Mouse (Mus musculus) kidney, adult 2 months (tissue): ENCODE measurements around the gene Klk8. TPM values are rescaled to one million over a fixed set of nuclear protein-coding genes. Genes with fewer than 3 reads are reported as not detected.

Experiments
- DNase-seq: peaks from one replicate; pipeline ENCODE4 v3.0.0; 2021
- H3K27ac ChIP-seq: fragments of 200-500 bp; 2 replicates; pipeline ENCODE4 v1.5.1; 2012; ENCODE audit warnings: low read depth, low read length, control low read depth, inconsistent platforms; ENCODE audit not compliant: insufficient read depth
- H3K27me3 ChIP-seq: fragments of 200-500 bp; replicated peaks from 2 replicates; pipeline ENCODE4 v1.6.1; 2012; ENCODE audit warnings: mild to moderate bottlenecking, moderate library complexity, low read length, inconsistent platforms; ENCODE audit not compliant: control insufficient read depth, insufficient read depth
- H3K36me3 ChIP-seq: fragments of 200-500 bp; 2 replicates; pipeline ENCODE4 v1.6.1; 2012; ENCODE audit warnings: mild to moderate bottlenecking, moderate library complexity, low read length, inconsistent platforms; ENCODE audit not compliant: control insufficient read depth, insufficient read depth
- H3K4me1 ChIP-seq: fragments of 200-500 bp; 2 replicates; pipeline ENCODE4 v1.6.1; 2011; ENCODE audit warnings: low read length; ENCODE audit not compliant: control insufficient read depth, insufficient read depth
- H3K4me3 ChIP-seq: fragments of 200-500 bp; 2 replicates; pipeline ENCODE4 v1.5.1; 2011; ENCODE audit warnings: mild to moderate bottlenecking, low read depth, low read length, control low read depth; ENCODE audit not compliant: insufficient read depth
- CTCF ChIP-seq: fragments of 200-500 bp; conservative IDR thresholded peaks from 2 replicates; pipeline ENCODE4 v1.5.1; 2011; ENCODE audit warnings: low read depth, mild to moderate bottlenecking, control low read depth, low read length, moderate library complexity, mixed read lengths; ENCODE audit not compliant: insufficient read depth, insufficient read length
- POLR2A ChIP-seq: fragments of 200-500 bp; IDR thresholded peaks from one replicate; pipeline ENCODE4 v1.6.1; 2011; ENCODE audit warnings: low read depth, low read length, control low read depth
- WGBS: fragments of 180-500 bp; shearing (Covaris S2); methylation state at CpG from one replicate; pipeline ENCODE4 v1.1.7; 2018; 5-methylcytosine and 5-hydroxymethylcytosine counted together
- polyA plus RNA-seq: library from polyadenylated mRNA; depleted of rRNA; stranded (reverse); fragments of >200 nt; gene quantifications from 2 replicates; pipeline ENCODE4 v1.2.3, GENCODE M21; 2012

The Klk8 gene
- polyA plus RNA-seq, 1 experiment, result 5.9 TPM

- no peak overlapping the region for H3K4me3 ChIP-seq
- no peak overlapping the region for H3K27ac ChIP-seq
- no peak for DNase-seq
- 98% methylated on average over 6 of the region's 6 CpGs for WGBS
- H3K36me3 ChIP-seq, result no peaks in the 10 kb centered on the region
- H3K27me3 ChIP-seq, result no peaks in the 10 kb centered on the region
- H3K4me1 ChIP-seq, result no peaks in the 10 kb centered on the region
- TF ChIP-seq POLR2A (no peak), CTCF (no peak)
Measured at GRCm38 (mm10) chr7:43771916-43772315, 25.5 kb upstream of the Klk8 start.

GRCm38 (mm10) chr7:43772901-43773300 lies 24.5 kb upstream of the Klk8 start:
- 80% methylated on average over 3 of the region's 3 CpGs for WGBS
- Histone ChIP-seq H3K4me1 (no peaks in the 10 kb centered on the region), H3K27ac (no peak overlapping the region), H3K27me3 (no peaks in the 10 kb centered on the region), H3K4me3 (no peak overlapping the region), H3K36me3 (no peaks in the 10 kb centered on the region)
- TF ChIP-seq CTCF (no peak), POLR2A (no peak)
- DNase-seq, result no peak

- no peak for DNase-seq
Measured at GRCm38 (mm10) chr7:43774364-43774763, 23.0 kb upstream of the Klk8 start, which contains the start of gene Klk11. TSS of gene Klk11 (plus strand) at chr7:43774604.

GRCm38 (mm10) chr7:43774802-43775201 lies 22.6 kb upstream of the Klk8 start:
- Histone ChIP-seq H3K27me3 (no peaks in the 10 kb centered on the region), H3K36me3 (no peaks in the 10 kb centered on the region), H3K4me3 (no peak overlapping the region), H3K27ac (no peak overlapping the region), H3K4me1 (no peaks in the 10 kb centered on the region)
- no peak for DNase-seq
- WGBS, result 77% methylated on average over 6 of the region's 6 CpGs
- no peak for TF ChIP-seq CTCF
- TF ChIP-seq POLR2A, result no peak

More at GRCm38 (mm10) chr7:43774364-43774763, 23.0 kb upstream of the Klk8 start, which contains the start of gene Klk11:
- H3K27me3 ChIP-seq, result no peaks in the 10 kb centered on the region
- no peaks in the 10 kb centered on the region for H3K4me1 ChIP-seq
- no peaks in the 10 kb centered on the region for H3K36me3 ChIP-seq
- TF ChIP-seq CTCF, result no peak
- no peak for TF ChIP-seq POLR2A
- no peak within 1 kb of the TSS for H3K4me3 ChIP-seq
- 94% methylated on average over 5 of the region's 5 CpGs for WGBS
- H3K27ac ChIP-seq, result no peak within 1 kb of the TSS

GRCm38 (mm10) chr7:43775311-43776057 lies 21.9 kb upstream of the Klk8 start:
- H3K27me3 ChIP-seq, result no peaks in the 10 kb centered on the region
- 54% methylated on average over 7 of the region's 7 CpGs for WGBS
- no peak overlapping the region for H3K4me3 ChIP-seq
- no peaks in the 10 kb centered on the region for H3K36me3 ChIP-seq
- H3K4me1 ChIP-seq, result no peaks in the 10 kb centered on the region
- no peak for DNase-seq
- TF ChIP-seq CTCF, result no peak
- no peak for TF ChIP-seq POLR2A
- no peak overlapping the region for H3K27ac ChIP-seq

GRCm38 (mm10) chr7:43776506-43776905 lies 20.9 kb upstream of the Klk8 start:
- H3K4me3 ChIP-seq, result no peak overlapping the region
- no peak for DNase-seq
- no peaks in the 10 kb centered on the region for H3K27me3 ChIP-seq
- WGBS, result 82% methylated on average over 5 of the region's 5 CpGs
- TF ChIP-seq CTCF (no peak), POLR2A (no peak)
- no peaks in the 10 kb centered on the region for H3K4me1 ChIP-seq
- H3K36me3 ChIP-seq, result no peaks in the 10 kb centered on the region
- no peak overlapping the region for H3K27ac ChIP-seq

- Histone ChIP-seq H3K4me1 (no peaks in the 10 kb centered on the region), H3K27me3 (no peaks in the 10 kb centered on the region), H3K27ac (no peak overlapping the region), H3K36me3 (no peaks in the 10 kb centered on the region), H3K4me3 (no peak overlapping the region)
- TF ChIP-seq CTCF (no peak), POLR2A (no peak)
- 83% methylated on average over 12 of the region's 12 CpGs for WGBS
- no peak for DNase-seq
Measured at GRCm38 (mm10) chr7:43777423-43777822, 20.0 kb upstream of the Klk8 start.
